Mouse (Mus musculus) cerebellum, adult 9-11 months (tissue): ENCODE results near the gene Il11ra1.
"Not testable (repeated sequence)": the region's sequence is repeated elsewhere in the genome, so short reads cannot be mapped to it uniquely, and the experiment has no call there.

Experiments used
- DNase-seq: peaks from one replicate; pipeline ENCODE4 v3.0.0; 2022

The Il11ra1 gene

GRCm38 (mm10) chr4:41756440-41756839, 56.7 kb downstream of the Il11ra1 start:
- DNase-seq: peak; percentile 63

GRCm38 (mm10) chr4:41757321-41757720, 57.5 kb downstream of the Il11ra1 start:
- peak; percentile 50 for DNase-seq

GRCm38 (mm10) chr4:41758021-41758420, 58.2 kb downstream of the Il11ra1 start:
- peak; percentile 59 for DNase-seq

- DNase-seq: no peak
Observed at GRCm38 (mm10) chr4:41758701-41759100, 58.9 kb downstream of the Il11ra1 start.

- peak; percentile 68 for DNase-seq
Observed at GRCm38 (mm10) chr4:41759206-41759605, 59.4 kb downstream of the Il11ra1 start.

GRCm38 (mm10) chr4:41759656-41760287, 60.0 kb downstream of the Il11ra1 start:
- DNase-seq: peak; percentile 59

- DNase-seq: peak; percentile 95
Observed at GRCm38 (mm10) chr4:41760288-41760721, 60.5 kb downstream of the Il11ra1 start.

- DNase-seq: peak; percentile 50
Observed at GRCm38 (mm10) chr4:41760911-41761310, 61.1 kb downstream of the Il11ra1 start.

- DNase-seq: no peak
Observed at GRCm38 (mm10) chr4:41761680-41762079, 61.9 kb downstream of the Il11ra1 start.

GRCm38 (mm10) chr4:41762099-41762687, 62.4 kb downstream of the Il11ra1 start:
- DNase-seq: peak; percentile 60

- peak; percentile 71 for DNase-seq
Observed at GRCm38 (mm10) chr4:41762688-41763114, 62.9 kb downstream of the Il11ra1 start.

GRCm38 (mm10) chr4:41763176-41763575, 63.4 kb downstream of the Il11ra1 start:
- DNase-seq: not testable (repeated sequence)

GRCm38 (mm10) chr4:41767301-41767700, 67.5 kb downstream of the Il11ra1 start:
- peak; percentile 40 for DNase-seq

GRCm38 (mm10) chr4:41772946-41773345, 73.2 kb downstream of the Il11ra1 start:
- DNase-seq: peak; percentile 67

- DNase-seq: peak; percentile 83
Observed at GRCm38 (mm10) chr4:41773502-41773901, 73.7 kb downstream of the Il11ra1 start.

GRCm38 (mm10) chr4:41774002-41774401, 74.2 kb downstream of the Il11ra1 start, which contains the start of gene Ccl27a:
Gene Ccl27a (minus strand): TSS chr4:41774247.
- DNase-seq: peak; percentile 93

GRCm38 (mm10) chr4:41774506-41774905, 74.7 kb downstream of the Il11ra1 start:
- not testable (repeated sequence) for DNase-seq

GRCm38 (mm10) chr4:41775840-41776239, 76.1 kb downstream of the Il11ra1 start:
- DNase-seq: not testable (repeated sequence)

- not testable (repeated sequence) for DNase-seq
Observed at GRCm38 (mm10) chr4:41781271-41781670, 81.5 kb downstream of the Il11ra1 start.

- peak; percentile 46 for DNase-seq
Observed at GRCm38 (mm10) chr4:41781748-41782485, 82.1 kb downstream of the Il11ra1 start.

- DNase-seq: not testable (repeated sequence)
Observed at GRCm38 (mm10) chr4:41782711-41783110, 82.9 kb downstream of the Il11ra1 start.

- not testable (repeated sequence) for DNase-seq
Observed at GRCm38 (mm10) chr4:41783197-41783596, 83.4 kb downstream of the Il11ra1 start.
